Mouse (Mus musculus): Measurements from ENCODE around the gene Rps6ka2.
"Not testable (repeated sequence)": the region's sequence is repeated elsewhere in the genome, so short reads cannot be mapped to it uniquely, and the experiment has no call there.

The Rps6ka2 gene

GRCm38 (mm10) chr17:7267843-7268242 is 97.9 kb downstream of the Rps6ka2 start:
- no peak for DNase-seq (ENCODE audit: low spot score in 2 of 2)

- DNase-seq (ENCODE audit: low spot score in 2 of 2), result no peak
Measured at GRCm38 (mm10) chr17:7269151-7269806, 99.4 kb downstream of the Rps6ka2 start.

- no peak for DNase-seq (ENCODE audit: low spot score in 2 of 2)
Measured at GRCm38 (mm10) chr17:7270506-7270905, 100.6 kb downstream of the Rps6ka2 start.

GRCm38 (mm10) chr17:7271522-7272134 is 101.7 kb downstream of the Rps6ka2 start:
- no peak for DNase-seq (ENCODE audit: low spot score in 2 of 2)

- no peak for DNase-seq (ENCODE audit: low spot score in 2 of 2)
Measured at GRCm38 (mm10) chr17:7273054-7273453, 103.1 kb downstream of the Rps6ka2 start.

GRCm38 (mm10) chr17:7273785-7274184 is 103.9 kb downstream of the Rps6ka2 start:
- DNase-seq (ENCODE audit: low spot score in 2 of 2), result no peak

GRCm38 (mm10) chr17:7278702-7279242 is 108.9 kb downstream of the Rps6ka2 start:
- DNase-seq (ENCODE audit: low spot score in 2 of 2), result no peak

GRCm38 (mm10) chr17:7279251-7279650 is 109.3 kb downstream of the Rps6ka2 start:
- no peak for DNase-seq (ENCODE audit: low spot score in 2 of 2)

- no peak for DNase-seq (ENCODE audit: low spot score in 2 of 2)
Measured at GRCm38 (mm10) chr17:7284297-7284910, 114.5 kb downstream of the Rps6ka2 start.

- DNase-seq (ENCODE audit: low spot score in 2 of 2), result no peak
Measured at GRCm38 (mm10) chr17:7285292-7285691, 115.4 kb downstream of the Rps6ka2 start.

GRCm38 (mm10) chr17:7286422-7287050 is 116.6 kb downstream of the Rps6ka2 start:
- DNase-seq (ENCODE audit: low spot score in 2 of 2), result no peak

GRCm38 (mm10) chr17:7292012-7292684 is 122.2 kb downstream of the Rps6ka2 start:
- no peak for DNase-seq (ENCODE audit: low spot score in 2 of 2)

- peak; percentile 53 to 61 for DNase-seq (ENCODE audit: low spot score in 2 of 2)
Measured at GRCm38 (mm10) chr17:7306278-7307196, 136.6 kb downstream of the Rps6ka2 start.

- DNase-seq (ENCODE audit: low spot score in 2 of 2), result not testable (repeated sequence)
Measured at GRCm38 (mm10) chr17:7315693-7316382, 145.9 kb downstream of the Rps6ka2 start.

- DNase-seq (ENCODE audit: low spot score in 2 of 2), result not testable (repeated sequence)
Measured at GRCm38 (mm10) chr17:7319789-7320188, 149.9 kb downstream of the Rps6ka2 start.

GRCm38 (mm10) chr17:7324346-7324745 is 154.4 kb downstream of the Rps6ka2 start, which contains the start of gene Tcp10a:
Gene Tcp10a, plus strand, starts transcription at chr17:7324646.
- not testable (repeated sequence) for DNase-seq (ENCODE audit: low spot score in 2 of 2)

- not testable (repeated sequence) for DNase-seq (ENCODE audit: low spot score in 2 of 2)
Measured at GRCm38 (mm10) chr17:7326415-7326814, 156.5 kb downstream of the Rps6ka2 start.

- DNase-seq (ENCODE audit: low spot score in 2 of 2), result not testable (repeated sequence)
Measured at GRCm38 (mm10) chr17:7332745-7333144, 162.8 kb downstream of the Rps6ka2 start.

GRCm38 (mm10) chr17:7337381-7337780 is 167.5 kb downstream of the Rps6ka2 start:
- DNase-seq (ENCODE audit: low spot score in 2 of 2), result not testable (repeated sequence)

GRCm38 (mm10) chr17:7348765-7349164 is 178.8 kb downstream of the Rps6ka2 start:
- DNase-seq (ENCODE audit: low spot score in 2 of 2), result not testable (repeated sequence)
